Mouse (Mus musculus) liver, embryonic 14.5 days (tissue): ENCODE data around the gene Gtf3c1. TPM values are rescaled to one million over a fixed set of nuclear protein-coding genes. Genes with fewer than 3 reads are reported as not detected.

Source experiments
- ATAC-seq: fragments of 200-750 bp; cut with Nextera tagmentation; 2 replicates; pipeline ENCODE4 v1.8.0; 2017; ENCODE audit warnings: moderate number of reproducible peaks, mild to moderate bottlenecking, moderate library complexity; ENCODE audit not compliant: insufficient read depth
- DNase-seq, 3 experiments: peaks; one replicate each; pipeline ENCODE4 v3.0.0-alpha.2; 2012 to 2013; ENCODE audit warnings: low read depth in 3 of 3, low spot score in 3 of 3
- H3K27ac ChIP-seq: fragments of 300-500 bp; sonication (generic); 2 replicates; pipeline ENCODE4 v1.5.1; 2014; ENCODE audit warnings: moderate library complexity, mild to moderate bottlenecking, control low read depth, inconsistent platforms
- H3K27me3 ChIP-seq: fragments of 300-500 bp; sonication (generic); 2 replicates; pipeline ENCODE4 v1.6.1; 2014; ENCODE audit warnings: mild to moderate bottlenecking, low read length, moderate library complexity; ENCODE audit not compliant: control insufficient read depth, insufficient read depth
- H3K36me3 ChIP-seq: fragments of 300-500 bp; sonication (generic); replicated peaks from 2 replicates; pipeline ENCODE4 v1.6.1; 2014; ENCODE audit warnings: low read depth; ENCODE audit not compliant: control insufficient read depth, insufficient read depth
- H3K4me1 ChIP-seq, 2 experiments: fragments of 200-500 bp in 1 of 2; fragments of 300-500 bp in 1 of 2; sonication (generic) in 1 of 2; replicated peaks; 2 replicates each; pipeline ENCODE4 v1.6.1; 2012 to 2014; ENCODE audit warnings: antibody characterized with exemption in 1 of 2, inconsistent platforms in 1 of 2, low read length in 1 of 2; ENCODE audit not compliant: control insufficient read depth in 2 of 2, insufficient read depth in 2 of 2
- H3K4me2 ChIP-seq: fragments of 300-500 bp; sonication (generic); 2 replicates; pipeline ENCODE4 v1.6.1; 2014; ENCODE audit warnings: low read depth, mild to moderate bottlenecking, control low read depth, moderate library complexity
- H3K4me3 ChIP-seq, 2 experiments: fragments of 200-500 bp in 1 of 2; fragments of 300-500 bp in 1 of 2; sonication (generic) in 1 of 2; 2 replicates each; pipeline ENCODE4 v1.5.1; 2012 to 2014; ENCODE audit warnings: low read depth in 2 of 2, low read length in 2 of 2, mild to moderate bottlenecking in 2 of 2, control low read depth in 1 of 2, inconsistent platforms in 1 of 2, moderate library complexity in 1 of 2; ENCODE audit not compliant: insufficient read depth in 1 of 2
- H3K9ac ChIP-seq: fragments of 300-500 bp; sonication (generic); replicated peaks from 2 replicates; pipeline ENCODE4 v1.6.1; 2014; ENCODE audit warnings: mild to moderate bottlenecking, control low read depth, moderate library complexity
- H3K9me3 ChIP-seq: fragments of 300-500 bp; sonication (generic); 2 replicates; pipeline ENCODE4 v1.6.1; 2016; ENCODE audit warnings: low read length, mixed read lengths; ENCODE audit not compliant: control insufficient read depth
- CTCF ChIP-seq: IDR thresholded peaks from 2 replicates; pipeline ENCODE4 v1.5.1; 2016; ENCODE audit warnings: antibody characterized with exemption, low read depth, control low read depth
- EP300 ChIP-seq: IDR thresholded peaks from 2 replicates; pipeline ENCODE4 v1.6.1; 2016; ENCODE audit warnings: antibody characterized with exemption, low read depth
- WGBS: fragments of 180-500 bp; shearing (Covaris S2); extraction: QIAGEN DNeasy Blood & Tissue Kit; methylation state at CpG from one replicate; pipeline ENCODE4 v1.1.7; 2014; ENCODE audit not compliant: insufficient replicate concordance; 5-methylcytosine and 5-hydroxymethylcytosine counted together
- polyA plus RNA-seq, 2 experiments: library from polyadenylated mRNA; depleted of rRNA in 1 of 2; stranded (reverse) in 1 of 2; unstranded in 1 of 2; fragments of >200 nt; fragmentation: Nextera tagmentation in 1 of 2; extraction: Ambion mirVana in 1 of 2; gene quantifications; 2 replicates each; pipeline versions ENCODE4 v1.2.1 to v1.2.3; 2012 to 2014

Gene Gtf3c1
- polyA plus RNA-seq, 2 experiments: 6.3 to 7.3 TPM

DNA sequence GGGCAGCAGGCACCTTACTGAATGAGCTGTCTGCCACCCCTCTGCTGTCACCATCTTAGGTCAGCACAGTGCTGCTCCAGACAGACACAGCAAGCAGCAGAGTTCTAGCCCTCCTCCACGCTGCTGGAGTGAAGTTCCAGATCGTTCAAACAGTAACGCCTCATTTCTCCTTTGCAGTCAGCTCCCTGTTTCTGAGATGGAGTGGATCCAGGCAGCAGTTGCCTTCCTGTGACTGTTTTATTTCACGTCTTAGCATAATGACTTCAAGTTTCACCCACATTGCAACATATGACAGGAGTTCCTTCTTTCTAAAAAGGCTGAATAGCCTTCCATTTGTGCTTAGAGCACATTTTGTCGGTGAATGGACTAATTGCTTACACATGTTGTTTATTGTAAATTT lies 94.0 kb downstream of the Gtf3c1 start:
- WGBS: 51% methylated on average over 5 of the region's 5 CpGs
- Histone ChIP-seq H3K4me1 (no peaks in the 10 kb centered on the region), H3K9me3 (no peaks in the 10 kb centered on the region), H3K4me3 (no peak overlapping the region), H3K27ac (no peak overlapping the region), H3K4me2 (no peak overlapping the region), H3K36me3 (no peaks in the 10 kb centered on the region), H3K9ac (no peak overlapping the region), H3K27me3 (no peaks in the 10 kb centered on the region)
- DNase-seq (no peak), ATAC-seq (no peak)
- TF ChIP-seq EP300: no peak
- TF ChIP-seq CTCF: no peak

- DNase-seq (no peak), ATAC-seq (no peak)
- Histone ChIP-seq H3K27me3 (no peaks in the 10 kb centered on the region), H3K9me3 (no peaks in the 10 kb centered on the region), H3K9ac (no peak overlapping the region), H3K4me3 (no peak overlapping the region), H3K36me3 (no peaks in the 10 kb centered on the region), H3K27ac (no peak overlapping the region), H3K4me2 (no peak overlapping the region), H3K4me1 (no peaks in the 10 kb centered on the region)
- WGBS: 60% methylated on average over 4 of the region's 4 CpGs
- TF ChIP-seq EP300: no peak
- TF ChIP-seq CTCF: no peak
Measured at GRCm38 (mm10) chr7:125608183-125608688, 99.3 kb downstream of the Gtf3c1 start.

GRCm38 (mm10) chr7:125607384-125608182 lies 100.0 kb downstream of the Gtf3c1 start:
- no peak overlapping the region for H3K4me3 ChIP-seq
- H3K36me3 ChIP-seq: no peaks in the 10 kb centered on the region
- H3K27me3 ChIP-seq: no peaks in the 10 kb centered on the region
- no peak overlapping the region for H3K27ac ChIP-seq
- no peak overlapping the region for H3K9ac ChIP-seq
- ATAC-seq (no peak), DNase-seq (no peak)
- H3K4me2 ChIP-seq: no peak overlapping the region
- 24% methylated on average over 6 of the region's 6 CpGs for WGBS
- no peaks in the 10 kb centered on the region for H3K4me1 ChIP-seq
- no peaks in the 10 kb centered on the region for H3K9me3 ChIP-seq
- TF ChIP-seq CTCF: no peak
- no peak for TF ChIP-seq EP300

- Histone ChIP-seq H3K4me2 (no peak overlapping the region), H3K4me3 (no peak overlapping the region), H3K9me3 (no peaks in the 10 kb centered on the region), H3K9ac (no peak overlapping the region), H3K27ac (no peak overlapping the region), H3K4me1 (0 out of 4 replicates have a peak, but pooled peaks cover 0 to 2% of the 10 kb centered on the region in 2 experiments), H3K27me3 (no peaks in the 10 kb centered on the region), H3K36me3 (no peaks in the 10 kb centered on the region)
- ATAC-seq: no peak
- TF ChIP-seq EP300: no peak
- WGBS: 55% methylated on average over 2 of the region's 2 CpGs
- no peak for DNase-seq
Measured at GRCm38 (mm10) chr7:125606265-125607164, 101.1 kb downstream of the Gtf3c1 start.

DNA sequence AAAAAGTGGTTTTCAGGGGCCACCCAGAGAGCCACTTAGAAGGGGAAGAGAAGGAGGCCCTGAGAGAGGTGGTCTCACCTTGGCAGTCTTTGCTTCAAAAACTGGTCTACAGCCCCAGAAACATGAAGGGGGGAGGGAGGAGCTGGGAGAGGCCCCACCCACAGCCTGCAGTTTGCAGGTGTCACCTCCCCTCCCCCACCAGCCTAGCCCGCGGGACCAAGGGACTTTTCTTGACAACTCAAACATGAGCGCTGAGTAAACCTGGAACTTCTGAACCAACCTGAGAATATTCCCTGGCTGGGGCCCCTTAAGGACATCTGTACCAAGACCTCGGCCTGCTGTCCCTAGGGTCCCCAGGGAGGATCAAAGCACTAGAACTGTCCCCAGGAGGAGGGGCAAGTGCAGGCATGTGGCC lies 101.8 kb downstream of the Gtf3c1 start:
- Histone ChIP-seq H3K4me2 (no peak overlapping the region), H3K27ac (no peak overlapping the region), H3K9me3 (no peaks in the 10 kb centered on the region), H3K36me3 (no peaks in the 10 kb centered on the region), H3K27me3 (no peaks in the 10 kb centered on the region), H3K9ac (no peak overlapping the region), H3K4me1 (peaks cover 0 to 5% of the 10 kb centered on the region in 2 experiments; a peak in 1 of 4 replicates), H3K4me3 (no peak overlapping the region)
- ATAC-seq (no peak), DNase-seq (no peak)
- 35% methylated on average over 4 of the region's 4 CpGs for WGBS
- no peak for TF ChIP-seq CTCF
- no peak for TF ChIP-seq EP300
